Mouse (Mus musculus): ENCODE results near the gene Lpar3. TPM values are rescaled to one million over a fixed set of nuclear protein-coding genes. Genes with fewer than 3 reads are reported as not detected.

The Lpar3 gene
- total RNA-seq, 2 experiments from 2014 or later = not detected

GRCm38 (mm10) chr3:146302451-146302850 is 81.7 kb downstream of the Lpar3 start:
- no peak for ATAC-seq (replicated peaks; ENCODE audit: poor library complexity, severe bottlenecking)

- ATAC-seq (replicated peaks; ENCODE audit: poor library complexity, severe bottlenecking) = peak; percentile 97
Observed at GRCm38 (mm10) chr3:146303194-146303593, 82.4 kb downstream of the Lpar3 start.

- no peak for ATAC-seq (replicated peaks; ENCODE audit: poor library complexity, severe bottlenecking)
Observed at GRCm38 (mm10) chr3:146304556-146305405, 84.0 kb downstream of the Lpar3 start.

GRCm38 (mm10) chr3:146307341-146307740 is 86.6 kb downstream of the Lpar3 start:
- no peak for ATAC-seq (replicated peaks; ENCODE audit: poor library complexity, severe bottlenecking)

- ATAC-seq (replicated peaks; ENCODE audit: poor library complexity, severe bottlenecking) = no peak
Observed at GRCm38 (mm10) chr3:146307886-146308285, 87.1 kb downstream of the Lpar3 start.

DNA sequence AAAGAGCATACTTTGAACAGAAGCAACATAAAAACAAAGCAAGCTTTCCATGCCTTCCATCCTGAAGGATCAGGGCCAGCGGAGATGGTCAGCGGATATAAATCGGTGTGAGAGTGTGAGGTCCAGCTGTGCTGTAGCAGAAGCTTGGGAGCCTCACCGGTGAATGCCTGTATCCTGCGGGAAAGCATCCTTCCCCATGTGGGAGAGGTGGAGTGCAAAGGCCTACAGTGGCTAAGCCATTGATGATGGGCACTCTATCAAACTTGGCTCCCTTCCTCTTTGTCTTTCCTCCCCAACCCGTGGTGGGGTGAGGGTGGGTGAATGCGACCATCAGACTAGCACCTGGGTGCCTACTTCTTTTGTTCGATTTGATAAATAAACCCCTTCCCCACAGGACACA is 88.8 kb downstream of the Lpar3 start:
- ATAC-seq (replicated peaks; ENCODE audit: poor library complexity, severe bottlenecking) = no peak

GRCm38 (mm10) chr3:146311121-146311538 is 90.4 kb downstream of the Lpar3 start:
- ATAC-seq (replicated peaks; ENCODE audit: poor library complexity, severe bottlenecking) = no peak

GRCm38 (mm10) chr3:146315414-146315813 is 94.7 kb downstream of the Lpar3 start:
- ATAC-seq (replicated peaks; ENCODE audit: poor library complexity, severe bottlenecking) = no peak

- ATAC-seq (replicated peaks; ENCODE audit: poor library complexity, severe bottlenecking) = no peak
Observed at GRCm38 (mm10) chr3:146316293-146316692, 95.5 kb downstream of the Lpar3 start.

GRCm38 (mm10) chr3:146317366-146317765 is 96.6 kb downstream of the Lpar3 start:
- no peak for ATAC-seq (replicated peaks; ENCODE audit: poor library complexity, severe bottlenecking)

- no peak for ATAC-seq (replicated peaks; ENCODE audit: poor library complexity, severe bottlenecking)
Observed at GRCm38 (mm10) chr3:146317911-146318310, 97.1 kb downstream of the Lpar3 start.

DNA sequence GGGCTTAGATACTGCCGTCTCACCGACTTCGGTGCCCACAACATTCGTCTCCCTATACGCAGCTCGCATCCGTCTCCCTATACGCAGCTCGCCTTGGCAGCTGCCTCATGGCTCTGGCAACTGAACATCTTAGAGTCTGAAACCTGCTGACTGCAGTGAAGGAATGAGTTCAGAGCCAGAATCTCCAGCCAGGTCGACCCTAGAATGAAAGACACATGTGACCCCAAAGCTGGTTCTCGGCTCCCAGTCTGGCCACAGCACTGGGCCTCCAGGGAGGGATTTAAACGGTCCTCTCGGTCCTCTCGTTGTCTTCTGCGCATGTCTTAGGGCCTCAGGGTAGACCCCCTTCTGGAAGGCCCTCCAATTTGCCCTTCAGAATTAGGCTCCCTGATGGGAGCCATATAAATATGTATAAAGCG is 97.8 kb downstream of the Lpar3 start:
- ATAC-seq (replicated peaks; ENCODE audit: poor library complexity, severe bottlenecking) = no peak

DNA sequence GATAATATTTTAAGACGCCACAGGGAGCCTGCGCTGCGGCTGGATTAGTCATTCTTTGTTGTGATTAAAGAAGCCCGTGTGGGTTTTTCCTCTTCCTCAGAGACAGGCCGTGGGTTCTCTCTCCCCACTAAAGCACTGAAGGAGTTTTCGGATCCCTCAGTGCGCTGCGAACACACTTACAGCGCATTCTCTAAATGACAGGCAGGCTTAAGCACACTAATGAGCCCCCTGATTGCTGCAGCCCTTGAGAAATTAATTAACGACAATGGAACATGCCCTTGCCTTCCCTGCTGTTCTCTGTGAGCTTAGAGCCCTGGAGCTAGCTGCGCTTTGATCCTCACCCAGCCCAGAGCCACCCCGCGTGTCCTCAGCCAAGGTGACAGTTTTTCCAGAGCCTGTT is 98.2 kb downstream of the Lpar3 start:
- no peak for ATAC-seq (replicated peaks; ENCODE audit: poor library complexity, severe bottlenecking)

DNA sequence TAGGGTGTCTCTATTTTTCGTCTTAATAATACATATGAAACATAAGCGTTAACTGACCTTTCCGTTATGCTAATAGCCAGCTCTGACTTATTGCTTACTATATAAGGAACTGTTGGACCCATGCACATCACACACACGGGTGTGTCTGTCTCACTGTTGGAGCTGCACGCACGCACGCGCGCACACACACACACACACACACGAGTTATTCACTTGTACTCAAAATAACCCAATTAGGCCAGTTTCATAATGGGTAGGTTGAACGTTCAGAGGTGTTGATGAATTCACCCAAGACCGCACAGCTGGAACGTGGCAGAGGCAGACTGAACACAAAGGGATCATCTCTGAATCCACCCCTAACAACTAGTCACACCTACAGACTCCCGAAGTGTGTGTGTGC is 98.7 kb downstream of the Lpar3 start:
- no peak for ATAC-seq (replicated peaks; ENCODE audit: poor library complexity, severe bottlenecking)

- ATAC-seq (replicated peaks; ENCODE audit: poor library complexity, severe bottlenecking) = no peak
Observed at GRCm38 (mm10) chr3:146324949-146325348, 104.2 kb downstream of the Lpar3 start.

DNA sequence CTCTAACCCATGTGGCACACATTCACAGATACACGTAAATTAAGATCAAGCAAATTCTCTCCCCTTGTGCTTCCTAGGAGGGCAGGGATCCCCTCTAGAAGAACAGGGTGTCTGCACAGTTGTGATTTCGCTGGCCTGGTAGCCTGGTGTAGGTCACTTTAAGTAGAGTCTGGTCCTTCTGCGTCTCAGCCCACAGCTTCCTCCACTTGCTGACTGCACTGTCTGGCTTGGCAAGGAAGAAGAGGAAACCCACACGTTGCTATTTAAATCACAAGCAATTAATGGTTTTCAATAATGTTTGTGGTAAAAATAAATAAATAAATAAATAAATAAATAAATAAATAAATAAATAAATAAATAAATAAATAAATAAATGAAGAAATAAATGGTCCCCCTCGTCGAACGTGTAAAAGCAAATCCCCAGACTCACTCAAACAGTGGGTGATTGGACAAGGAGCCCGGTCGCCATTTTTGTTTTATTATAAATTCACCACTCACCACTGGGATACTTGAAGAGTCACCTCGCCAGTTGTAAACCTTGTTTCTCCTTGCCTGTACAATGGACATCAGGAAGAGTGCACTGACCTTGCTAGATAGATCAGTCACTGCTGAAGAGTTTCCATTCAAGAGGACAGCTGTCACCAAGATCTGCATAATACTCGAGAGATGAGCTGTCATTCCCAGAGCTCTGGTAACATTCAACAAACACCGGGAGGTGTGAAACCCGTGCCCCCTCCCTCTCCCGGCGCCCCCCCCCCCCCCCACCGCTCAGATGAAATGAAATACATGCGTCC is 106.2 kb downstream of the Lpar3 start:
- 0 out of 2 replicates have a peak, but pooled peaks have one; percentile 17 for ATAC-seq (replicated peaks; ENCODE audit: poor library complexity, severe bottlenecking)

DNA sequence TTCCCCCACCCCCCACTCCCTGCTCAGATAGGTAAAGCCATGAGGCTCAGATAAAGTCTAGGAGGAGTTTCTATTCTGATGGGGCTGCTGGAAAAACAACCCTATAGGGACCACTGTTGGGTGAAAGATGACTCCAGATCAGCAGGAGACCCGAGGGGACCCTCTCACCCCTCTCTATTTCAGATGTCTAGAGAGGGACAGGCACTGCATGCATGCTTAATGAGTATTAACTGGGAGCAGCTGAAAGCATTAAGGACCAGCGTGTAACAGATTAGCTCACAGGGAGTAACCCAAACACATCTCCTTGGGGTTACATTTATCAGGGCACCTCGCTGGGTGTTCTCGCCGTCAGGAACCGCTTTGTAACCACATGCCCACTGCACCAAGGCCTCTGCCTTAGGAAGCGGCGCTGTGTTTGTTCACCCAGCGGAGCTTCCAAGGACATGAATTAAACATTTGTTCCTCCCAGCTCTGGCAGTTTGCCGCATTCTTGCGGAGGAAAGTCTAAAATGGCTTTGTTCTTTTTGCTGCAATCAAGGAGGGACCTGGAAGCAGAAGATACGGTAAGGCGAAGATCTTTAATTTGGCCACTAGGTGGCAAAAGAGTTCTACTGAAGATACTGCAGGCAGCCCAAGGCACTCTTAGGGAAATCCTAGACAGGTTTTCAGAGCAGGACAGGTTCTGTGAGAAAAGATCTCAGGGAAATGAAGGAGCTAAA is 106.9 kb downstream of the Lpar3 start:
- ATAC-seq (replicated peaks; ENCODE audit: poor library complexity, severe bottlenecking) = peak; percentile 64

DNA sequence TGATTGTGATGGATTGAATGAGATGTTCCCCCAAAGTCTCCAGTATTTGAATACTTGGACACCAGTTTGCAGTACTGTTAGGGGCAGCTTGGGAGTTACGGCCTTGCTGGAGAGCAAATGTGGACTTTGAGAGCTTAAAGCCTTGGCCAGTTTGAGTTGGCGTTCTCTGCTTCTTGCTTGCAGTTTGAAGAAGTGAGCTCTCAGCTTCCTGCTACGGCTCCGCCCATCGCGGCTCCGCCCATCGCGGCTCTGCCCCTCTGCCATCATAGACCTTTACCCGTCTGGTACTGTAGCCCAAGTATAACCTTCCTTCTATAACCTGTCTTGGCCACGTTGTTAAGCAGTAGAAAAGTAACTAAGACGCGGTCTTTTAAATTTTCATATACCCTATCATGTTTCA is 108.0 kb downstream of the Lpar3 start:
- ATAC-seq (replicated peaks; ENCODE audit: poor library complexity, severe bottlenecking) = peak; percentile 60

DNA sequence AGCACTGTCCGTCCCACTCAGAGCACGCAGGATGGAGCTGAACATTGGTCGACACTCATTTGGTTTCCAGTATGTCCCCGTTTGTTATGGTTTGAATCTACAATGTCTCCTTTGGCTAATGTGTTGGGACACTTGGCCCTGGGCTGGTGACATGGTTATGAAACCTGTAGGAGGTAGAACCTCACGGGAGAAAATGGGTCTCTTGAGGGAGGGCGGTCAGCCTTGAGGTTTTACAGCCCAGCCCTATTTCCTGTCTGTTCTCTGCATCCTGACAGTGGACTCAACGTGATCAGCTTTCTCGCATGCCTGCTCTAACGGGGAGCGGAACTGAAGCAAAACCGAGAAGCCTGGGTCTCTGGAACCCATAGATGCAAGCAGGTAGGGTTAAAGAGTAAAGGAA is 111.1 kb downstream of the Lpar3 start:
- peak; percentile 57 for ATAC-seq (replicated peaks; ENCODE audit: poor library complexity, severe bottlenecking)

- ATAC-seq (replicated peaks; ENCODE audit: poor library complexity, severe bottlenecking) = no peak
Observed at GRCm38 (mm10) chr3:146333270-146333669, 112.5 kb downstream of the Lpar3 start.

GRCm38 (mm10) chr3:146334070-146334469 is 113.3 kb downstream of the Lpar3 start:
- no peak for ATAC-seq (replicated peaks; ENCODE audit: poor library complexity, severe bottlenecking)
